Mouse (Mus musculus) frontal cortex, postnatal 25 days (tissue): ENCODE measurements around the gene Slc7a7.

Source experiments
- DNase-seq, 2 experiments: peaks; one replicate each; pipeline ENCODE4 v3.0.0; 2022; ENCODE audit warnings: low spot score in 2 of 2

The Slc7a7 gene

GRCm38 (mm10) chr14:54324486-54324885, 93.1 kb downstream of the Slc7a7 start:
- no peak for DNase-seq

GRCm38 (mm10) chr14:54321556-54322376, 95.8 kb downstream of the Slc7a7 start:
- DNase-seq, result no peak
